Mouse (Mus musculus): ENCODE measurements around the gene Ccdc106.
"Not testable (repeated sequence)": the region's sequence is repeated elsewhere in the genome, so short reads cannot be mapped to it uniquely, and the experiment has no call there.

Ccdc106 gene

DNA sequence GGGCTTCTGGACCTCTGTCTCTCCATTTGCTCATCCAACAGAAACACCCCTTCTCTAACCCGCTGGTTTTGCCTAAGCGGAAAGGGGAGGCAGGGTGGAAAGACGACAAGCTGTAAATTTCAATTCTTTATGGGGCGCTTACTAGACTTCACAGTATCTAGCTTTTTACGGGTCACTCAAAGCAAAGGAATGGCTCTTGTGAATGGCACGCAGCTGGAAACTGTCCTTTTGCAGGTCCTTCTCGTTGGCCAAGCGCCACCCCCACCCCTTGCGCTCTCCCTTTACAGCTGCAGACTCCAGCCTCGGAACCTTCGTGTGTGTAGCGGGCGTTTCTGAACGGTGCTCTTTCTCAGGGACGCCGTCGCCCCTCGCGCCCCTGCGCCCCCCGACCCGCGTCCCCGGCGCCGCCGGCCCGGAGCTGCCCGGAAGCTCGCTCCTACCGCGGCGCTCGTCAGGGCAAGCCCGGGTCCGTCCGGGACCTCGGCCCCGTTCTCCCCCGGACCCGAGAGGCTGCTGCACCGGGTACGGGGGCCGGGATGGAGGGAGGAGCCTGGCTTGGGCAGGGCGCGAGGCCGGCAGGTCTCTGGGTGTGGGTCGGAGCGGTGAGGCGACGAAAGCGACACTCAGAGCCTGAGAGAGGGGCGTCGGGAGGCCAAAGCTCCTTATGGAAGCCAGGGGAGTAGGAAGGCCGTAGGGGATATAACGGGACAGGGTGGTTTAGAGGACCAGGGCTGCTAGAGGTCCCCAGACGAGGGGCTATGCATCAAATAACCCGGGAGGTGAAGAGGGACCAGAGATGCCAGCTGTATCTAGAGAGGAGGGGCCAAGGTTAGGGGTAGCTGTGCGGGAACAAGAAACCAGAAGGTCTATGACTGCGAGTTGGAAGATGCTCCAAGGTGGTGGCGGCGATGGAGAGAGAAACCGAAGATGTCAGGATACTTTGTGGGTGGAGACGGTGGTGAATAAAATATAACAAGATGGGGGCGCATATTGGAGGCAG is 31.1 kb downstream of the Ccdc106 start, which contains the start of gene Zfp580:
Gene Zfp580, plus strand, starts transcription at position 346 of the 1,000 bp plus-strand sequence.
- in situ Hi-C loops (cut with MseI, MboI), result no loop called here

DNA sequence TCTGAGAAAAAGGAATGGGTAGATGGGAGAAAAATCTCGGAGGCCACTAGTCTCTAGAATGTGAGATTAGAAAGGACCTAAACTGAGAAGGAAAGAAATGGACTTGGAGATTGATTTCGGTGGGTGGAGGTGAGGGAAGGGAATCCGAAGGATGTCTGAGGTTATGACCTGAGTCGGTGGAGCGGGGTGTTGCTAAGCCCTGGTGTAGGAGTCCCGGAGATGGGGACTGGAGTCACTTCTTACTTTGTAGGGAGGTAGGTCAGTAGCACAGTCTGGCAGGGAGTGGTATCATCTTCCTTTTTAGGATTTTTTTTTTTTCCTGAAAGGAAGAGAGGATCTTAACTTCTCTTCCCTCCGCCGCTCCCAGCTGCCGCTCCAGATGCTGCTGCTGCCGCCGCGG is 32.1 kb downstream of the Ccdc106 start:
- in situ Hi-C loops (cut with MseI, MboI), result no loop called here

DNA sequence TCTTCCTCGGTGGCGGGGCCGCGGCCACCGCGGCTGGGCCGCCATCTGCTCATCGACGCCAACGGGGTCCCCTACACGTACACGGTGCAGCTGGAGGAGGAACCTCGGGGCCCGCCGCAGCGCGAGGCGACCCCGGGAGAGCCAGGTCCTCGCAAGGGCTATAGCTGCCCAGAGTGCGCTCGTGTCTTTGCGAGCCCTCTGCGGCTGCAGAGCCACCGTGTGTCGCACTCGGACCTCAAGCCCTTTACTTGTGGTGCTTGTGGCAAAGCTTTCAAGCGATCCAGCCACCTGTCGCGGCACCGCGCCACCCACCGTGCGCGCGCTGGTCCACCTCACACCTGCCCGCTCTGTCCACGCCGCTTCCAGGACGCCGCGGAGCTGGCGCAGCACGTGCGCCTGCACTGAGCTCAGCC is 32.6 kb downstream of the Ccdc106 start:
- in situ Hi-C loops (cut with MseI, MboI), result no loop called here

DNA sequence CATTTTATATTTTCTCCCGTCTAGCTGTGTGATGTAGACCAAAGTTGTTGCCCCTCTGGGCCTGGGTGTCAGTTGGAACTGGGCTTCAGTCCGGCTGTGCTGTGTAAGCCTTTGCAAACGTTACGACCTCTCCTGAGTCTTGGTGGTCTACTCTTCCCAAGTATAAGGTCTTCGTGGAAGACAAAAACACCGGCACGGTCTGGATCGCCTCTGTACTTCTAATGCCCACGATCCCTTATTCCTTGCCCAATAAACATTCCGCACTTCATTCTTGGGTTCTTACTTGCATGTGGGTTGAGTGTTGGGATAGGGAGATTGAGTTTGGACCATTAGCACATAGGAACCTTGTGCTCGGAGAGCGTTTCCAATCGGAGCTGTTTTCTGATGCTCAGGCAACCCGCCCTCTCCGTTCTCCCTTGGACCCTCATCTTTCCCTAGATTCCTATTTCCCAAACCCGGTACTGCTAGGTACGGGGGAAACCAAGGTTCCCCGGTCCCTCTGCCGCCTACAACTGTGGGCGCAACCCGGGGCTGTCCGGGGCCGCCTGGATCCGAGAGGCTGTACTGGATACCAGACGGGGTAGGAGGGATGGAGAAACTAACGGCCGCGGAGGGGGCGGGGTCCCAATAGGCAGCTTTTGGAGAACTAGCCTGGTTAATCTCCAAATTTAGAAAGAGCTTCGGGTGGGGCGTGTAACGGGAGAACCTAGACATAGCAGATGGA is 33.3 kb downstream of the Ccdc106 start:
- in situ Hi-C loops (cut with MseI, MboI), result no loop called here

DNA sequence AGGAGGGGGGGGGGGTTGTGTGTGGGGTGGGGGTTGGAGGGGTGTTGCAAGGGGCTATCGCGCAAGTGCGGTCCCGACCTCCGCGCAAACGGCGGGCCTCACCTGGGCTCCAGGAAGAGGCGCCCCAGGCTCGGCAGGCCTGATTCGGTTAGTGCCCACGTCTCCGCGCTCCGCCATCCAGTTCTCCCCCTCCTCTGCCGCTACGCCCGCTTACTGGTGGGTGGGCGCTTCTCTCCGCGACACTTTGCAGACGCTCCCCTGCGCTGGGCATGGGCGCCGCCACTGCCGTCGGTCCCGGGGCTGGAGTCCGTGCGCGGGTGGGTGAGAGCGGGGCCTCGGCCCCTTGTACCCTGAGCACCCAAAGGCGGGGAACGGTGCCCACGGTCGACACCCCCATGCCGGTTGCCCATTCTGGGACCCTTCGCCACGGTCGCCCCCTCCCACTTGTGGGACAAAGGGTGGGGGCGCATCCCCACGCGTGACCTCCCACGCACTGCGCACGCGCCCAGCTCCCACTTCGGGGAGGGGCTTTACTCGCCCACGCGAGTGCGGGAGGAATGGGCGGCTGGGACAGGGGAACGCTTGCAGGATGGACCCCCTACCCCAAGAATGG is 36.4 kb downstream of the Ccdc106 start:
- in situ Hi-C loops (cut with MseI, MboI), result no loop called here

DNA sequence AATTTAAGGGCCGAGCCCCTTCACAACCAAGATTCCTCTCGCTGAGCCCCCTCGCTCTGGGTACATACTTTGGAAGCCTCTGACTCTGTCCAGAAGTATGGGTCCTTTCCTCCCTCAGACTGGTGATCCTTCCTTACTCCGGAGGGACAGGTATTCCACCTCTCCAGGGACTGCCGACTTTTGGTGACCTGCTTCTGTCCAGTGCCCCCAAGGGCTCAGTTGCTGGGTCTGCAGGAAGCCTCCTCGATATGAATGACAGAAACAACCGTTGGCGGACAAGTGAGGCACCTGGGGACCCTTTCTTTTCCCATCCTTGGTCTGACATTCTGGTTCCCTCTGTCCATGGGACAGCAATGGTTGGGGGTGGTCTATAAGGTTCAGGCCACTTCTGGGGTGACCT is 37.0 kb downstream of the Ccdc106 start:
- in situ Hi-C loops (cut with MseI, MboI), result no loop called here

DNA sequence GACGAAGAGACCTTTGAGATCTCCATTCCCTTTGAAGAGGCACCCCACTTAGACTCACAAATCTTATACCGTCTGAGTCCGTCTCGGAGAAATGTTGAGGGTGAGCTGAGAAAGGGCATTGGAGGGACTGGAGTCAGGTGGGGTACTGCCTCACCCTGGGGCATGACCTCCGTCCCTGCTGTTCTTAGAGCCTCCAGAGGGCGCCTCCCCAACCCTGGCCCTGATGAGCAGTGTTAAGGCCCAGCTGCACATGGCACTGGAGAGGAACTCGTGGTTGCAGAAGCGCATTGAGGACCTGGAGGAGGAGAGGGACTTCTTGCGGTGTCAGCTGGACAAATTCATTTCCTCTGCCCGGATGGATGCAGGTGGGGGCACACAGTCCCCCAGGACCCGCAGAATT is 37.5 kb downstream of the Ccdc106 start:
- in situ Hi-C loops (cut with MseI, MboI), result no loop called here

DNA sequence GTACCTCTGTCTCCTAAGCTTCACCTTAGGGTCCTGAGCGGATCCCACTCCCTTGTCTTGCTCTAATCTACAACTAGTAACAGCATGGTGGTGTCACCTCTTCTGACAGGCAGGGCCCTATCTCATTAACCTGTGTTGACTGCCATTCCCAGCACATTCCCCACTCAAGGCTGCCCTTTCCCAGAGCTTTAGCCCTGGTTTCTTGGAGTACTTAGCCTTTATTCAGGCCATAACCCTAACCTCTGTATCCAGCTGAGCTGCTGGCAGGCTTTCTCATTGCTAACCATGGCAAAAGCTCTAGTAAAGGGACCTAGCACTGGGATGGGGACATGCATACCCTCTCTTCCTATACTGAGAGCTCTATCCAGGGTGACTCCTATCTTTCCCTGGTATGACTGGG is 38.3 kb downstream of the Ccdc106 start:
- in situ Hi-C loops (cut with MseI, MboI), result no loop called here

DNA sequence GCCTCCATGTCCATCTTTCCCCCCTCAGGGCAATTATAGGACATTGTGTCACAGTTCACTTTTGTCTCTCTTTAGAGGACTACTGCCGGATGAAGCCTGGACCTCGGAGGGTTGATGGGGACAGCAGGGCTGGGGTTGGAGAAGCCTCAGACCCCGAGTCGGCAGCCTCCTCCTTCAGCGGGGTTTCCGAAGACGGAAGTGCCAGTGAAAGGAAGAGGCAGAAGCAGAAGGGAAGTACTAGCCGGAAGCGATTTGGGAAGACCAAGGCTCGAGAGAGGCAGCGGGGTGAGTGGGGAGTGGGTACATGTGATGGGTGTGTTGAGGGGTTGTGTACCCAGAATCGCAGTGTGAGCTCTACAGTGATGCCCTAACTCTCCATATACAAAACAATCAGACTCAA is 39.1 kb downstream of the Ccdc106 start:
- in situ Hi-C loops (cut with MseI, MboI), result no loop called here

DNA sequence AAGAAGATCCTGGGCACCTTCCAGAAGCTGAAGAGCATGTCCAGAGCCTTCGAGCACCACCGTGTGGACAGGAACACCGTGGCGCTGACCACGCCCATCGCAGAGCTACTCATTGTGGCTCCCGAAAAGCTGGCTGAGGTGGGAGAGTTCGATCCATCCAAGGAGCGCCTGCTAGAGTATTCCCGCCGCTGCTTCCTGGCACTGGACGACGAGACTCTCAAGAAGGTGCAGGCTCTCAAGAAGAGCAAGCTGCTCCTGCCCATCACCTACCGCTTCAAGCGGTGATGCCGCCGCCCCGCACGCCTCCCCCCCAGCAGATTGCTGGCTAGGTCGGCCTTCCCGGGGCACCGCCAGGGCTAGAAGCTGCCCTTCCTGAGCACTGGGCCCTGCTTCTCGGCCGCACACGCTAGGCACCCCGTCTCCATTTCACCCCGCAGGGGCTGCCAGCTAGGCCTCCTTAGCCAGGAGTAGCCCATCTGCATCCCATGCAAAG is 39.9 kb downstream of the Ccdc106 start:
- in situ Hi-C loops (cut with MseI, MboI), result no loop called here

DNA sequence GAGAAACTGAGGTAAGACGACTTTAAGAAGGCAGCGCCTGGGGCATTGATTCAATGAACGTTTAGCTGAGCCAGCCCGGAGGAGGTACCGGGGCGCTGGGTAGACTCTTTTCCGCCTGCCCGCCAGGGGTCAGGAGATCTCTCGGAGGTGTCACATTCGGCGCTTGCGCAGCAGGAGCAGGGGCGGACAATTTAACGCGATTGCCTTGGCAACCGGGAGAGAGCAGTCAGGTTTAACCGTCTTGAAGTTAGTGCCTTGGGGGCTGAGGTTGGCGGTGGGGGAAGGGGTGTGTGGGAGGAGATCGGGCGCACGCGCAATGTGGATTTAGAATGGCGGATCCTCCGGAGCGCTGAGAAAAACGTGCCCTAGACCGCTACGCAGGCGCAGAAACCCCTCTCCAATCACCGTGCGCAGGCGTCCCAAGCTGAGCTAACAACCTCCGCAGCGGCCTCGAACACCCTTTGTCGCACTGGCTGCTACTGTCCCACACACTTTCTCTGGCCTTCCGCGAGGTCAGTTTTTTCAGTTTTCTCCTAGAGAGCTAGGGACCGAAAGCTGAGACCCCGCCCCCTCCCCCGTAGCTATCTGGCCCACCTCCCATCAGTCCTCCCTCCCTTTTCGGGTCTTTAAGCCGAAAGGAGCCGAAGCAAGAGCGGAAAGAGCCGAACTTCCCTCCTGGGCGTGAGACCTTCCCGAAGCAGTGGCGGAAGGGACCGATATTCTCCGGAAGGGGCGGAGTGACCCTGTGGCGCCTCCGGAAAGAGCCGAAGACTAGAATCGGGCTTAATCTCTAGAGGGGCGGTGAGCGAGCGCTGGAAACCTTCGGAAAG is 40.8 kb downstream of the Ccdc106 start:
- in situ Hi-C loops (cut with MseI, MboI), result no loop called here

DNA sequence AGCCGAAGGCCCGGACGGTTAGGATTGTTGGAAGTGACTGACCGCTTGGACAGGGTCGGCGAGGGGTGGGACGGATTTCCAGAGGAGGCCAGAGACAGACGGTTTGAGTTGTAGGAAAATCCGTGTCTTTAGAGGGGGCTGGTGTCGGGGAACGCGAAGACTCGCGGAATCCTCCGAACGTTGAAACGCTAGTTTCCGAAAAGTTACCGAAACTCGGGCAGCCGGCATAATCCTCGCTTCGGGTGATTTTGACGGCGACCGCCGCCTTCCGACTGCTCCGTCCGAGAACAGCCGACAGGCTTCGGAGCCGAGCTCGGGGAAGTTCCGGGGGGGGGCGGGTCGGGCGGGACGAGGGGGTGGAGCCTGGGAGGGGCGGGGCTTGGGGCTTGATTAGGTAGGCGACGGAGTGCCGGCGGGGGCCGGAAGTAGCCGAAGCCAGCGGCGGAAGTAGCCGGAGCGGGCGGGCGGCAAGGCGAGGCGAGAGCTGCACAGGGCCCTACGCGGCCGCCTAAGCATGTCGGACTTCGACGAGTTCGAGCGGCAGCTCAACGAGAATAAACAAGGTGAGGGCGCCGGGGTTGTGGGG is 41.5 kb downstream of the Ccdc106 start, which contains the start of gene U2af2:
Gene U2af2, plus strand, starts transcription at position 370 of the 586 bp plus-strand sequence.
- in situ Hi-C loops (cut with MseI, MboI), result no loop called here

DNA sequence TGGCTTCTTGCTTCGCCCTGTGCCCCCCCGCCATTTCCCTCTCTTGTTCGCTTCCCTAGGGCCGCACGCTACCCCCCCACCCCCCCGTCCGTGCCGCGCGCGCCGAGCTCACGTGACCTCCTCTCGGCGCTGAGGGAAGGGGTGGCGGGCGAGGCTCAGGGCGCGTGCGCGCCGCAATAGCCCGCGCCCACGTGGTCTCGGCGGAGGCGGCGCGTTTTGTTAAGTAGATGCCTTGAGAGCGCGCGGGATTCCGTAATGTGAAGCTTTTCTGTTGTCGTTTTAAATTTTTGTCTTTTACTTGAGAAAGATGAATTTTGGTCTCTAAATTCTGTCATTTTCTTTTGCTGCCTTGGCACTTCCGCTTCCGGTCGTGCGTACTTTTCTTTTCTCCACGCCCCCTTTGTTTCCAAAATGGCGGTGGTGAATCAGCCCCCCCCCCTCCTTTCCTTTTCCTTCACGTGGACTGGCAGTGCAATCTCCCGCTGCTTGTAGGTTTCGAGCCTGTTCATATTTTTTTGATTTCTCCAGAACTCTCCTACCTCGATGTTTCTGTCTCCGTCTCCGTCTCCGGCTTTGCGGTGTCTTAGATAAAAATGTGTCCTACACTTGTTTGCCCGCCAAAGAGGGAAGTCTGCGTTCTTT is 42.1 kb downstream of the Ccdc106 start:
- in situ Hi-C loops (cut with MseI, MboI), result no loop called here

DNA sequence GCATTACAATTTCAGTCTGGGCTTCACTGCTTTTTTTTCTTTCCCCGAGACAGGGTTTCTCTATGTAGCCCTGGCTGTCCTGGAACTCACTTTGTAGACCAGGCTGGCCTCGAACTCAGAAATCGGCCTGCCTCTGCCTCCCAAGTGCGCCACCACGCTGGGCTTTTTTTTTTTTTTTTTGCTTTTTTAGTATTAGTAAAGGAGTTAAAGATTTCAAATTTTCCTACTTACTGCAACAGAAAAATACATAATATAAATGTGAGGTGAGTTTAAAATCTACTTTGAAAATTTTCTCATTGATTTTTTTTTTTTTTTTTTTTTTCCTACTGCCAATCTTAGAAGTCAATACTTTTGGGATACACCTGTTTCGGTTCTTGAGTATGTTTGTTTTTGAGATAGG is 44.5 kb downstream of the Ccdc106 start:
- in situ Hi-C loops (cut with MseI, MboI), result no loop called here

DNA sequence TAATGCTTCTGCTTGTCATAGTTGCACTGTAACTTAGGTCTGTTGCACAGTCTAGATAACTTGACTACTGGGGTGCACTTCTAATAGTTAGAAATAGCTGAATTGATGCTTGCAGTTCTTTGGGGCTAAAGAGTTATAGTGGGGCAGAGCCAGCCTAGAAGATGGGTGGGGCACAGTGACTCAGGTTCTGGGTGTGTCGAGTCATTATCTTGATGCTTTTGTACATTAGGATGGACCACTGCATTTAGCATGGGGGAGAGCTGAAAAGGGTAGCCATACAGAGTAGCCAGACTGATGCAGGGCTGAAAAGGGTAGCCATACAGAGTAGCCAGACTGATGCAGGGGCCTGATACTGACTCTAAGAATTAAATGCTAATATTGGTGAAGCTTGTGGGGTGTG is 53.2 kb downstream of the Ccdc106 start:
- in situ Hi-C loops (cut with MseI, MboI), result no loop called here

DNA sequence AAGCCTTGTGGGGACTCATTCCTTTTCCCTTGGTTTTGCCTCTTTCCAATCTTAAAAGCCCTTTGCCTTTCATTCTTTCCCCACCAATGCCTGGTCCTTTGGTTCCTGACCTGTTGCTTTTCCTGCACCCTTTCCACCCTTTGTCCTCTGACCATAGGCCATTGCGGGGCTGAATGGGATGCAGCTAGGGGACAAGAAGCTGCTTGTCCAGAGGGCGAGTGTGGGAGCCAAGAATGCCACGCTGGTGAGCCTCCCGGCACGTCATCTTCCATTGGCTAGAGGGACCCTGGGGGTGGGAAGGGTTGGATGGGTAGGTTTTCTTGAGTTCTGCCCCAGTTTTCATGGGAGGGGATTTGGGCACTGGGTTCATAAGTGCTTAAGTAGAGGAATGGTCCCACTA is 54.6 kb downstream of the Ccdc106 start:
- in situ Hi-C loops (cut with MseI, MboI), result no loop called here

DNA sequence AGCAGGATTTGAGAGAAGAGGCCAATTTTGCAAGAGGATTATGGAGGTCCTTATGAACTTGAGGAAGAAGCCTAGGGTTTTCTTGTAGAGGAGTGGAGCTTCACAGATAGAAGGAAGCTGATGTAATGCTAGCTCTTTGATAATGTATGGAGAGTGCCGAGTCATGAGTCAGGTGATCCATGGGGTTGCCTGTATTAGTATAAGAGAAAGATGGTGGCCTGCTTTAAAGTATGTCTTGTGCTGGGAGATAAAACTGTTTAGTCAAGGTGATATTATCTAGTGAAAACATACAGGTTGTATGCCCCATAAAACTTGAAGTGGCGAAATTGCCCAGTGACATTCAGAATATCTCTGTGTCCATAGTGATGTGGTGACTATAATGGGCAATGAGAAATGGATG is 56.6 kb downstream of the Ccdc106 start:
- in situ Hi-C loops (cut with MseI, MboI), result no loop called here

DNA sequence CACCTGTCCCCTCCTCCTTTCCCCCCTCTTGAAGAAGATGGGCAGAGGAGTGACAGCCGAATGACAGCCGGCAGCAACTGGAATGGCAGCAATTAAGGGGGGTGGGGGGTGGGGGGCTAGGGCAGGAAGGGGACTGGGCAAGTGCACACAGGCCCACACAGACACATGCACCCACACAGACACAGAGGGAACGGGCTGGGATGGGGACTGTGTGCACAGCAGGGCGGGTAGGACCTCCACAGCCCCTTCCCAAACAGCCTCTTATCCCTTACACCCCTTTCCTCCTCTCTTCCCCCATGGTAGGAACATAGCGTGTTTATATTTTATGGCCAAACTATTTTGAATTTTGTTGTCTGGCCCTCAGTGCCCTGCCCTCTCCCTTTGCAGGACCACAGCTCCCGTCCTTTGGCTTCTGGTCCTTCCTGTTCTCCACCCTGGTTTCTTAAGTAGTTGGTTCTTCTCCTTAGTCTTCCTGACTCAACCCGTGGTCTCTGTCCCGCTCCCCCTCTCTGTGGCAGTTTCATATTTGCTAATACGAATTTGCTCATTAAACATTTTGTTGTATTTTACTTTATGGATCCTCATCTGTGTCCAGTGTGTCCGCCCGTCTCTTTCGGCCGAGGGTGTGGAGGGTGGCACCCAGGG is 59.1 kb downstream of the Ccdc106 start:
- in situ Hi-C loops (cut with MseI, MboI), result not testable (repeated sequence)

DNA sequence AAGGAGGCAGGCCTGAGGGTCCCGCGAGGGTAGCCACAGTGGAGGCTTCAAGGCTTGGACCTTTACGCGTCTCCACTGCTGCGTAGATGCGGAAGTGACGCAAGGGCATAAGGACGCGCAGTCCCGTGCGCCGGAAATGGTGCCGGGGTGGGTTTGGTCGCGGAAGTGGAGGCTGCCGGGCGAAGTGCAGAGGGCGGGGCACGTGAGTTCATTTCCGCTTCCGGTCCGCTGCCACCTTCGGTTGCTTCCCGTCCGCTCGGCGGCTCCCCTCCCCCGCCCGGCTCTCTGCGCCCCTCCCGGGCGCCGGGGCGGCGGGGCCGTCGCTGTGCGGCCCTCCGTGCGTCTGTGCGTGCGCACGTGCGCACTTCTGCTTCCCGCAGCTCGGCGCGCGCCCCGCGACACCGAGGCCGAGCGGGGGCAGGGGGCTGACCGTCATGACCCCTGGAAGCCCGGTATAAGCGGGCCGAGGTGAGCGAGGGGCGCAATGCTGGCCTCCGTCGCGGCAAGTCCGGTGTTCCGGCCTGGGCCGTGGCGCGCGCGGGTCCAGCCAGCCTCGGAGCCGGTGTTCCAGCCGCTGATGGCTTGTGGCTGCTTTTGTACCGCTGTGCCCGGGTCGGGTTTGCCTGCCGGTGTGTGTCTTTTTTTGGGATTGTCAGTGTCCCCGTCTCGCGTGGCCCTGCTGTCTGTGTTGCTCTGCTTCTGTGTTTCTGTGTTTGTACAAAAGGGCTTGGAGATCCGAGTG is 59.8 kb downstream of the Ccdc106 start, which contains the start of gene Epn1:
Gene Epn1, plus strand, starts transcription at position 226 of the 742 bp plus-strand sequence.
- in situ Hi-C loops (cut with MseI, MboI), result no loop called here
